Mouse (Mus musculus) intestine, embryonic 16.5 days (tissue): ENCODE measurements at regions not wholly inside any gene's neighbourhood (a gene's known extent, or its start where the extent isn't known, plus 50 kb on each side); places are given as distances from the start of the nearest gene placed in this dataset.

Experiments
- ATAC-seq: fragments of 200-750 bp; cut with Nextera tagmentation; 2 replicates; pipeline ENCODE4 v1.8.0; 2017; ENCODE audit warnings: moderate TSS enrichment, moderate library complexity
- H3K27ac ChIP-seq: fragments of 300-500 bp; sonication (generic); 2 replicates; pipeline ENCODE4 v1.5.1; 2014; ENCODE audit warnings: mild to moderate bottlenecking, low read length
- H3K27me3 ChIP-seq: fragments of 300-500 bp; sonication (generic); replicated peaks from 2 replicates; pipeline ENCODE4 v1.6.1; 2014; ENCODE audit warnings: low read length, control low read depth, mixed read lengths; ENCODE audit not compliant: control insufficient read depth, insufficient read depth
- H3K36me3 ChIP-seq: fragments of 300-500 bp; sonication (generic); 2 replicates; pipeline ENCODE4 v1.6.1; 2014; ENCODE audit warnings: low read length, control low read depth; ENCODE audit not compliant: control insufficient read depth, insufficient read depth
- H3K4me1 ChIP-seq: fragments of 300-500 bp; sonication (generic); 2 replicates; pipeline ENCODE4 v1.6.1; 2014; ENCODE audit warnings: low read length, control low read depth, mixed read lengths; ENCODE audit not compliant: control insufficient read depth, insufficient read depth
- H3K4me2 ChIP-seq: fragments of 300-500 bp; sonication (generic); 2 replicates; pipeline ENCODE4 v1.6.1; 2014; ENCODE audit warnings: low read depth, low read length, control low read depth
- H3K4me3 ChIP-seq: fragments of 300-500 bp; sonication (generic); 2 replicates; pipeline ENCODE4 v1.5.1; 2014; ENCODE audit warnings: mild to moderate bottlenecking, low read length
- H3K9ac ChIP-seq: fragments of 300-500 bp; sonication (generic); 2 replicates; pipeline ENCODE4 v1.6.1; 2014; ENCODE audit warnings: low read depth, low read length
- H3K9me3 ChIP-seq: fragments of 300-500 bp; sonication (generic); 2 replicates; pipeline ENCODE4 v1.6.1; 2016; ENCODE audit warnings: low read length, control low read depth; ENCODE audit not compliant: control insufficient read depth
- WGBS: fragments of 180-500 bp; shearing (Covaris S2); extraction: QIAGEN DNeasy Blood & Tissue Kit; methylation state at CpG from one replicate; pipeline ENCODE4 v1.1.7; 2014; 5-methylcytosine and 5-hydroxymethylcytosine counted together

DNA sequence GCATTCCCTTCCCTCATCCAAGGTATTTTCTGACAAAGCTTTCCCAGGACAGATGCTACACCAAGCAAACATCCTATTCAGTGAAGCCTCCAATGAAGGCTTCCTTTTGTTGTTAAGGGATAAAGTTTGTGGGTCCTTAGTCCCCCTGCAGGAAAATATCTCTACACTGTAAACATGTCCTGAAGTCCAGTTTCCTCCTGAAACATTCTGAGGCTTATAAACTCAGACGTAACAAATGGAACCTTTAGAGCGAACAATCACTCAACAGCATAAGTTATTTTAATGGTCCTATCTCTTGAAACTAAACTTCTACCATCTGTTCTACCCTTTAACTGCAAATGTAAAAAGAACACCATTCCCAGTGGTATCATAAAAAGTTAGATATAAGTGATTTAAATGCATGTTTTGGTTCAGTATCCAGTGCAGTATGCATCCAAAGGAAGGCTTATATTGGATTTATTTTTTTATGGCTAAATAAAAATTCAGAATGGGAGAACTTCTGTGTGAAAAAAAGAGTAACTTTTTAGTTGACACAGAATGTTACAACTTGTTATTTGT, 115.1 kb upstream of the Tapt1 start:
- H3K36me3 ChIP-seq, result no peaks in the 10 kb centered on the region
- H3K9ac ChIP-seq, result no peak overlapping the region
- no peak overlapping the region for H3K27ac ChIP-seq
- no peaks in the 10 kb centered on the region for H3K27me3 ChIP-seq
- no peaks in the 10 kb centered on the region for H3K4me1 ChIP-seq
- 65% methylated on average over 2 of the region's 2 CpGs for WGBS
- ATAC-seq, result no peak
- no peak overlapping the region for H3K4me3 ChIP-seq
- H3K9me3 ChIP-seq, result no peaks in the 10 kb centered on the region
- H3K4me2 ChIP-seq, result no peak overlapping the region

- no peaks in the 10 kb centered on the region for H3K9me3 ChIP-seq
- H3K27ac ChIP-seq, result no peak overlapping the region
- WGBS, result 80% methylated on average over 4 of the region's 4 CpGs
- no peak overlapping the region for H3K4me3 ChIP-seq
- no peak overlapping the region for H3K4me2 ChIP-seq
- no peaks in the 10 kb centered on the region for H3K36me3 ChIP-seq
- no peaks in the 10 kb centered on the region for H3K4me1 ChIP-seq
- no peak overlapping the region for H3K9ac ChIP-seq
- H3K27me3 ChIP-seq, result no peaks in the 10 kb centered on the region
- no peak for ATAC-seq
These were observed 112.2 kb upstream of the Tapt1 start for GRCm38 (mm10) chr5:44338662-44339061.

DNA sequence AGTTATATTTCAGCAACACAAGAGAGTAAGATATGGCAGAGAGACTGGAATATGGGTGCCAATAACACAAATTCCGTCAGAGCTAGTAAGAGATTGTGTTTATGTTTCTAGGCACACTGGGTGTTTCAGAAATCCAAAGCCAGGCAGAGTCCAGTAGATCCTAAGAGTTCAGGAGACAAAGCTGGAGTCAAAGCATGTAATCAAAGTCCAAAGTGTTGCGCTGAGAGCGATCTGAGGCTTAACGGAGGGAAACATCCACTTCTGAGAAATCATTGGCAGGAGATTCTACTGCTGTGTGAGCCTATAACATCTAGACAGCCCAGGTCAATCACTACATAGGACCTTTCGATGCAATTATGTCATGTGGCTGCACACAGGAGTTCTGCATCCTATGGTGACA, 109.3 kb upstream of the Tapt1 start:
- H3K9ac ChIP-seq, result no peak overlapping the region
- no peaks in the 10 kb centered on the region for H3K9me3 ChIP-seq
- no peak overlapping the region for H3K27ac ChIP-seq
- no peaks in the 10 kb centered on the region for H3K4me1 ChIP-seq
- 87% methylated on average over 5 of the region's 5 CpGs for WGBS
- H3K4me2 ChIP-seq, result no peak overlapping the region
- no peak for ATAC-seq
- no peaks in the 10 kb centered on the region for H3K36me3 ChIP-seq
- no peak overlapping the region for H3K4me3 ChIP-seq
- no peaks in the 10 kb centered on the region for H3K27me3 ChIP-seq

- Histone ChIP-seq H3K9ac (no peak overlapping the region), H3K4me3 (no peak overlapping the region), H3K27me3 (no peaks in the 10 kb centered on the region), H3K27ac (no peak overlapping the region), H3K4me1 (no peaks in the 10 kb centered on the region), H3K4me2 (no peak overlapping the region), H3K9me3 (no peaks in the 10 kb centered on the region), H3K36me3 (no peaks in the 10 kb centered on the region)
- ATAC-seq, result no peak
- 89% methylated on average over 1 of the region's 1 CpGs for WGBS
These were observed 93.2 kb upstream of the Tapt1 start for GRCm38 (mm10) chr5:44319626-44320025.

DNA sequence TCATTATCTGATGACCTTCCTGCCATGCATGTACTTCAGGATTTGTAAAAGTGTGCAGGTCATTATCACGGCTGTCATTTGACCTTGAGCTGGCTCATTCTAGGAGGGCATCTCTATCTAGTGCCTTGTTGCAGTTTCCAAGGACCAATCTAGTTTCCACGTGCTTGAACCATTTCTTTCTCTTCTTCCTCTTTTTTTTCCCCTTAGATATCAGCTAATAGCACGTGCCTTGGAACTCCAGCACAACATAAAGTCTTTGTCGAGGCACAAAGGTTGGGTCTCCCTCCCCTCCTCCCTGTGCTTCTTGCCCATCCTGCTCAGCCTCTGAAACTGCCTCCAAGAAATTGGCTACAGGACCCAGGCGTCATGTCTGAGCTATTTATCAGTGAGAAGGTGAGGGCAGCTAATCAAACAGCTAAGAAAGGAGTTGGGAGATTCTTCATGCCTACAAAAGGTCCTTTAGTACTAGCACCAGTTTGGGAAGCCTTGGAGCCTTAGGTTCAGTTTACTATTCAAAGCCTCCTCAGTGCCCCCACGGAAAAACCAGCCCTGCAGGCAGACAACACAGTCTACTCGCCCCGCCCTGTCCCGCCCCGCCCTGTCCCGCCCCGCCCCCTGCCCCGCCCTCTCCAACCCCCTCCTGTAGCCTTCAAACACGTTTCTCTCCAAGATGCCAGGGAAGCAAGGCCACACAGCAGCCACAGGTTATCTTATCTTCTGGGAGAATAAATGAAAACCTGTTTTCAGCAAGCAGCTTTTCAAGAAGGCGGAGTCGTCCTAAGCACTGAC, 80.5 kb upstream of the Tapt1 start:
- no peak overlapping the region for H3K9ac ChIP-seq
- ATAC-seq, result peak; percentile 93
- no peaks in the 10 kb centered on the region for H3K36me3 ChIP-seq
- H3K27me3 ChIP-seq, result no peaks in the 10 kb centered on the region
- no peak overlapping the region for H3K27ac ChIP-seq
- H3K9me3 ChIP-seq, result no peaks in the 10 kb centered on the region
- H3K4me1 ChIP-seq, result peaks cover 3% of the 10 kb centered on the region; the same call in 1 of the 2 replicates
- WGBS, result 19% methylated on average over 13 of the region's 16 CpGs
- H3K4me3 ChIP-seq, result no peak overlapping the region
- peak overlapping the region; percentile 10 for H3K4me2 ChIP-seq

DNA sequence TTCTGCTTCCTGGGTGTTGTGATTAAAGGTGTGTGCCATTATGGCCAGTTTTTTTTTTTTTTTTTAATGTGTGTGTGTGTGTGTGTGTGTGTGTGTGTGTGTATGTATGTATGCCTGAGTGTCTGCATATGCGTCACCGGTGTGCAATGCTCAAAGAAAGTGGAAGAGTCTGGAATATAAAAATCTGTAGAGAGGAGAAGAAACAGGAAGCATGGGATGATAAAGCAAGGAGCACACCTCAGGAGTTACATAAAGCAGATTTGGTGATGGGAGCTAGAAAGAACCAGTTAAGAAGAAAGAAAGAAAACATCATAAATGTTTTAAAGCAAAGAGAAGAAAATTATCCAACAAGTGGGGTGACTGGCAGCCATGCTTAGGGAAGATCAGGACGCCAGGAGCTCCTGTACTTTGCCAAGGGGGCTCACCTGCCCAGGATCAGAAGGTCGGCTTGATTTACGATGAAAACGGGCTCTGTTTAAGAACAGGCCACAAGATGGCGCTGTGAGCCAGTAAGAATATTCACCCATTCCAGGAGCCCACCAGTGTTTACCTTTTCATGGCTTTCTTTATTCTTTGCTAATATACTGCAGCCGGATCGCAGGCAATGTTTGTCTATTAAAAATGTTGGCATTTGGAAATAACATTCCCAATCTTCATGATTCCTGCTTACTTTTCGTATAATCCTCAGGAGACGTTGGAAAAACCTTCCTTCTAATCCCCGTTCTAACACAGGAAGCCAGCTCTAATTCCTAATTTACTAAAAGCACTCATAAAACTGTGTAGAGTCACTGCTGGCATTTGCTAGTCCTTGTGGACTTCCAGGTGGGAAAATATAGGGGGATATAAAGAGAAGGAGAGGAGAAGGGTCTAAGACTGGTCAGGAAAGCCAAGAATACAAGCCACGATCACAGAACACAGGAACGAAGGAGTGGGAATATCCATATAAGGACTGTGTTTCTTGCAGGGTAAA, 77.7 kb upstream of the Tapt1 start:
- ATAC-seq, result no peak
- no peak overlapping the region for H3K9ac ChIP-seq
- no peaks in the 10 kb centered on the region for H3K27me3 ChIP-seq
- peaks cover 3% of the 10 kb centered on the region; the same call in 1 of the 2 replicates for H3K4me1 ChIP-seq
- H3K27ac ChIP-seq, result no peak overlapping the region
- H3K36me3 ChIP-seq, result no peaks in the 10 kb centered on the region
- WGBS, result 24% methylated on average over 14 of the region's 14 CpGs
- no peak overlapping the region for H3K4me3 ChIP-seq
- peak overlapping the region; percentile 15; the same call in 1 of the 2 replicates for H3K4me2 ChIP-seq
- no peaks in the 10 kb centered on the region for H3K9me3 ChIP-seq

DNA sequence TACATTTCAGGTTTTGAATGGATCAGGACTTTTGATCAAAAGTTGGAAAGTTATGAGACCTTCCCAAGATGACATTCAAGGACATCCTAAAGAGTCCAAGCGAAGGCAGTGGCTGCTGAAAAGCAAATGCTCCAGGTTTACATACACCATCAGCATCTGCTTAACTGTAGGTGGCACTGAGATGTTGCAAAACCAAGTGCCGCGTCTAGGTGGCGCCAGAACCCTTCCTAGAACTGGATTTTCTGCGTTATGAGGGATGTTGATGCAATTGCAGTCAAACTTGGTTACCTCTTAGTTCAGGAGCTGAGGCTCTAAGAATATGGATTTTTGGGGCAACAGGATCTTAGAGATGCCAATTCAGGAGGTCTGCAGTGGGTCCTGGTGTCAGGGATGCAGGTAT, 58.0 kb upstream of the Tapt1 start:
- no peaks in the 10 kb centered on the region for H3K27me3 ChIP-seq
- no peaks in the 10 kb centered on the region for H3K9me3 ChIP-seq
- no peaks in the 10 kb centered on the region for H3K4me1 ChIP-seq
- no peak overlapping the region for H3K9ac ChIP-seq
- no peak overlapping the region for H3K4me3 ChIP-seq
- ATAC-seq, result no peak; the same call in 1 of the 2 replicates
- H3K27ac ChIP-seq, result no peak overlapping the region
- no peaks in the 10 kb centered on the region for H3K36me3 ChIP-seq
- H3K4me2 ChIP-seq, result no peak overlapping the region
- WGBS, result 12% methylated on average over 5 of the region's 5 CpGs
